Mouse (Mus musculus) skeletal muscle tissue, postnatal 0 days (tissue): ENCODE measurements around the gene Coq10b. TPM values are rescaled to one million over a fixed set of nuclear protein-coding genes. Genes with fewer than 3 reads are reported as not detected.

Experiments used
- polyA plus RNA-seq: library from polyadenylated mRNA; unstranded; fragments of >200 nt; fragmentation: Nextera tagmentation; extraction: Ambion mirVana; gene quantifications from 2 replicates; pipeline ENCODE4 v1.2.1, GENCODE M21; 2015

The Coq10b gene
- polyA plus RNA-seq = 14.2 and 15.0 TPM in 2 replicates

DNA sequence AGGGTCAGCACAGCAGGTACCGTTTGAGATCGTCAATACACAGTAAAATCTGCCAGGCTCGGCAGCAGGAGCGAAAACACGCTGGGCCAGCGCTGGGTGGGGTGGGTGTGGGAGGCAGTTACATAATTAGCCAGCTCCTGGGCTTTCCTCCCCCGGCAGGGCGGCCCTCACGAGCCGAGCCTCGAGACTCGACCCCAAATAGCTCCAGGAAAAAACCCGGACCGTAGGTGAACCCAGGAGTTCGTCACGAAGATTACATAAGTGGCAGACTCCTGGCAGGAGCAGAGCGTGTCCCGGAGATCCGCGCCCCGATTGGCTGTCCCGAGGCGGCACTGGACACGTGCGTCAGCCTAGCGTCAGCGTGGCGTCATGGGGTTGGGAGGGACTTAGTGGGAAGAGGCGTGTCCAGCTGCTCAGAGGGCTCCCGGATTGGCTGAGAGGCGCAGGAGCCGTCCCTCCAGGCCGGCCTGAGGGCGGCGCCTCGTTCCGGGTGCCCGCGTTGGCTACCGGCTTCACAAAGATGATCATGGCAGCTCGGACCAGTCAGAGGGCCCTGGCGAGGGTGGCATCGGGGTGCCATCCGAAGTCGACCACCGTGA, at the start of gene Coq10b:
TSS of gene Coq10b (plus strand) at position 416 of the 599 bp plus-strand sequence.

DNA sequence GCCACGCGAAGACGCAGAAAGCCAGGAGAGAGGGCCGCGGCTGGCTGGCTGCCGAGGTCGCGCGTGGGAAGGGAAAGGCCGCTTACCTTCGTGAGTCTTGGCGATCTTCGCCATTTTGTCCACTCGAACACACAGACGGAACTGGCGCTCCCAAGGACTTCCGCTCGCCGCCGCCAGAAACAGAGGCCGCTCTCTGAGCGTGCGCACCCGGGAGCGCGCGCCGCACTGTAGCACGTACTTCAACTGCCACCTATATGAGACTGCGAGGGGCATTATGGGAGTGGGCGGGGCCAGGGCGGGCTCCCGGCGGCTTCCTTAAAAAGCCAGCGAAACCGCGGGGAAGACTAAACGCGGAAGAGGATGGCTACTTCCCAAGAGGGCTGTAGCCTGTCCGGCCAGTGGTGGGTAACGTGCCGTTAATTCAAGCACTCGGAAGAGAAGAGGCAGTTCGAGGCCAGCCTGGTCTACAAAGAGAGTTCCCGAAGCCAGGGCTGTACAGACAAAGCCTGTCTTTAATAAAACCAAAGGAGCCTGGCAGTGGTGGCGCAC, 25.2 kb upstream of the Coq10b start, which contains the start of gene Sf3b1:
TSS of gene Sf3b1 (minus strand) at position 229 of the 549 bp plus-strand sequence.

DNA sequence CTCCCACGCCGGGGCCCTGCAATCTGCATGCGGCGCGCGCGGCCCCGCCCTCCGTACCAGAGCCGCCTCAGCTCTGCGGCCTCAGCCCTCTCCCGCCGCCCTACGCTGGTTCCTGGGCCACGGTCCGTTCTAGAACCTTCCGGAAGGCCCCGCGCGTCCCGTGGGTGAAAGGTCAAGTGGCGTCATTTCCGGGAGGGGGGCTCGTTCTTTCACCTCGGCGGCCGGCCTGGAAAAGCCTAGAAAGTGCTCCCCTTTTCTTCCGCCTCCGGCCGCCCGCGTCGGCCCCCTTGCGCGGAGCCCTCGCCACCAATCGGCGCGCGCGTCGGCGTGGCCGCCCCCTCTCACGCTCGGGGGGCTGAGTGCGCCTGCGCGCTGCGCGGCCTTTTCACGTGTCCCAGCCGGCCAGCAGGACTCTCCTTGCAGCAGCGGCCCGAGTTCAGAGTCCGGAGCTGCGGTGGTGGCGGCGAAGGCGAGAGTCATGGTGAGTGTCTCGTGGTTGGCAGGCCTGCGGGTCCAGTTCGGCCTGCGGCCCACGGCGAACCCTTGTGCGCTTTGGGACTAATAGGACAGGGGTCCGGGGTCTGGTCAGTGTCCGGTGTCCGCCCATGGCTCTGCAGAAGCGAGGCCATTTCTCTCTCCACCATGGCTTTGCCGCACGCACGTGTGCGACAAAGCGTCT, 35.5 kb downstream of the Coq10b start, which contains the start of the genes Hspe1 and Hspd1:
TSS of gene Hspe1 (plus strand) at position 201 of the 679 bp plus-strand sequence.
TSS of gene Hspd1 (minus strand) at position 312 of the 679 bp plus-strand sequence.

Other genes with a start within 250 kb of the Coq10b start
- gene Ankrd44, start 126.4 kb upstream of the Coq10b start, polyA plus RNA-seq = 6.8 and 7.4 TPM in 2 replicates
- 131 and 145 TPM in 2 replicates for gene Sf3b1, start 25.3 kb upstream of the Coq10b start, polyA plus RNA-seq
- gene Hspe1, start 35.4 kb downstream of the Coq10b start, polyA plus RNA-seq = 276 and 281 TPM in 2 replicates
- 235 and 241 TPM in 2 replicates for gene Hspd1, start 35.5 kb downstream of the Coq10b start, polyA plus RNA-seq
- 107 and 112 TPM in 2 replicates for gene Mob4, start 78.5 kb downstream of the Coq10b start, polyA plus RNA-seq
- 14.5 and 17.0 TPM in 2 replicates for gene Rftn2, start 174.0 kb downstream of the Coq10b start, polyA plus RNA-seq
- 2.9 and 3.2 TPM in 2 replicates for gene Mars2, start 184.4 kb downstream of the Coq10b start, polyA plus RNA-seq